Mouse (Mus musculus) Patski (cell line): ENCODE data around the gene Tusc2. TPM values are rescaled to one million over a fixed set of nuclear protein-coding genes. Genes with fewer than 3 reads are reported as not detected.

ENCODE experiments used
- ATAC-seq: fragments of 100-300 bp; one replicate; pipeline ENCODE4 v1.8.0; 2021
- CTCF ChIA-PET: fragments of 350-600 bp; sonication (Branson Sonifier 250); formaldehyde crosslinking; loops from one replicate; lab custom pipeline; 2022; ENCODE audit warnings: inconsistent platforms; lab: Charles Lee
- POLR2A ChIA-PET: fragments of 350-600 bp; sonication (Branson Sonifier 250); formaldehyde crosslinking; loops from one replicate; lab custom pipeline; 2022; ENCODE audit warnings: antibody characterized with exemption, inconsistent platforms; lab: Charles Lee
- DNase-seq: peaks from one replicate; pipeline ENCODE4 v3.0.0-alpha.2; 2011; ENCODE audit warnings: low read depth, low spot score
- H3K27me3 ChIP-seq: fragments of 371-371 bp; one replicate; pipeline ENCODE4 v1.5.1; 2021
- CTCF ChIP-seq: fragments of 100-300 bp; IDR thresholded peaks from one replicate; pipeline ENCODE4 v1.5.1; 2021
- in situ Hi-C: fragments of 300-500 bp; cut with MboI; formaldehyde crosslinking; loops from 3 replicates; pipeline ENCODE4 v1.11.1; 2018; ENCODE audit warnings: low pct_unique_long_range_greater_than_20kb, mixed read lengths
- polyA plus RNA-seq: library from polyadenylated mRNA; unstranded; gene quantifications from one replicate; pipeline ENCODE4 v1.2.3, GENCODE M21; 2021

The Tusc2 gene
- polyA plus RNA-seq, 1 experiment from 2014 or later = 30.1 TPM

GRCm38 (mm10) chr9:107606591-107606990, 43.5 kb downstream of the Tusc2 start:
- ChIA-PET POLR2A (no interaction called here), CTCF (interaction anchor here (8.4 kb wide), 1 partner anchor 36 kb away, joined by 91 read pairs; no protein-coding TSS in a partner anchor)
- TF ChIP-seq CTCF = no peak
- no peak for DNase-seq
- ATAC-seq = no peak
- H3K27me3 ChIP-seq = no peaks in the 10 kb centered on the region
- in situ Hi-C loops = loop anchor here (5.0 kb wide), 2 partner anchors 36 to 71 kb away; partner anchors contain the start of gene Gnat1

- ChIA-PET POLR2A (no interaction called here), CTCF (interaction anchor here (8.4 kb wide), 1 partner anchor 35 kb away, joined by 91 read pairs; no protein-coding TSS in a partner anchor)
- in situ Hi-C loops = loop anchor here (5.0 kb wide), 2 partner anchors 35 to 70 kb away; partner anchors contain the start of gene Gnat1
- TF ChIP-seq CTCF = no peak
- no peak for ATAC-seq
- DNase-seq = no peak
- H3K27me3 ChIP-seq = no peaks in the 10 kb centered on the region
These were observed 44.0 kb downstream of the Tusc2 start for GRCm38 (mm10) chr9:107607036-107607435.

- POLR2A ChIA-PET = interaction anchor here (0.6 kb wide), 3 partner anchors 10 to 790 kb away, joined by 3 read pairs; no protein-coding TSS in a partner anchor
- ATAC-seq = no peak
- H3K27me3 ChIP-seq = no peaks in the 10 kb centered on the region
- no peak for DNase-seq
- in situ Hi-C loops = loop anchor here (5.0 kb wide), 2 partner anchors 35 to 70 kb away; partner anchors contain the start of gene Gnat1
- CTCF ChIA-PET = interaction anchor here (8.4 kb wide), 1 partner anchor 35 kb away, joined by 91 read pairs; no protein-coding TSS in a partner anchor
- TF ChIP-seq CTCF = no peak
These were observed 44.7 kb downstream of the Tusc2 start for GRCm38 (mm10) chr9:107607653-107608245.

- in situ Hi-C loops = loop anchor here (5.0 kb wide), 2 partner anchors 33 to 68 kb away; partner anchors contain the start of gene Gnat1
- ChIA-PET POLR2A (interaction anchor here (0.6 to 0.9 kb wide), 3 partner anchors 22 to 791 kb away, joined by 3 read pairs; no protein-coding TSS in a partner anchor), CTCF (interaction anchor here (1.3 to 8.4 kb wide), 2 partner anchors 33 to 129 kb away, joined by 4 to 91 read pairs; no protein-coding TSS in a partner anchor)
- DNase-seq (no peak), ATAC-seq (peak; percentile 29)
- TF ChIP-seq CTCF = no peak
- no peaks in the 10 kb centered on the region for H3K27me3 ChIP-seq
These were observed 45.8 kb downstream of the Tusc2 start, which contains the start of gene Sema3b for GRCm38 (mm10) chr9:107608741-107609432. Gene Sema3b, minus strand, starts transcription at chr9:107609229.

- ATAC-seq (no peak), DNase-seq (no peak)
- CTCF ChIA-PET = interaction anchor here (1.1 to 8.4 kb wide), 4 partner anchors 10 to 129 kb away, joined by 3 to 91 read pairs (median 4); partner anchors contain the start of gene Slc38a3
- POLR2A ChIA-PET = interaction anchor here (0.7 to 0.9 kb wide), 2 partner anchors 21 to 35 kb away, joined by 3 read pairs; no protein-coding TSS in a partner anchor
- H3K27me3 ChIP-seq = no peaks in the 10 kb centered on the region
- in situ Hi-C loops = loop anchor here (5.0 kb wide), 2 partner anchors 33 to 68 kb away; partner anchors contain the start of gene Gnat1
- TF ChIP-seq CTCF = no peak
These were observed 46.4 kb downstream of the Tusc2 start for GRCm38 (mm10) chr9:107609433-107609830.

GRCm38 (mm10) chr9:107611456-107612190, 48.6 kb downstream of the Tusc2 start:
- ATAC-seq (no peak), DNase-seq (no peak)
- in situ Hi-C loops = no loop called here
- TF ChIP-seq CTCF = no peak
- POLR2A ChIA-PET = no interaction called here
- CTCF ChIA-PET = interaction anchor here (0.9 to 8.4 kb wide), 9 partner anchors 10 to 117 kb away, joined by 3 to 91 read pairs (median 5); no protein-coding TSS in a partner anchor
- no peaks in the 10 kb centered on the region for H3K27me3 ChIP-seq

GRCm38 (mm10) chr9:107612191-107612944, 49.3 kb downstream of the Tusc2 start:
- ChIA-PET CTCF (interaction anchor here (0.9 to 8.4 kb wide), 18 partner anchors 11 to 117 kb away, joined by 3 to 91 read pairs (median 4); partner anchors contain the start of genes Gnai2 and Ifrd2), POLR2A (no interaction called here)
- H3K27me3 ChIP-seq = no peaks in the 10 kb centered on the region
- DNase-seq (no peak), ATAC-seq (peak; percentile 81)
- TF ChIP-seq CTCF = no peak
- in situ Hi-C loops = no loop called here

GRCm38 (mm10) chr9:107612945-107613569, 50.0 kb downstream of the Tusc2 start:
- DNase-seq (no peak), ATAC-seq (no peak)
- in situ Hi-C loops = no loop called here
- no peaks in the 10 kb centered on the region for H3K27me3 ChIP-seq
- no peak for TF ChIP-seq CTCF
- POLR2A ChIA-PET = interaction anchor here (0.7 kb wide), 1 partner anchor 13 kb away, joined by 3 read pairs; no protein-coding TSS in a partner anchor
- CTCF ChIA-PET = interaction anchor here (1.1 to 8.4 kb wide), 16 partner anchors 11 to 116 kb away, joined by 3 to 91 read pairs (median 4); partner anchors contain the start of genes Gnai2 and Ifrd2
